Mouse (Mus musculus): ENCODE data around the gene Map3k11. TPM values are rescaled to one million over a fixed set of nuclear protein-coding genes. Genes with fewer than 3 reads are reported as not detected.

Gene Map3k11
- polyA plus RNA-seq, 1 experiment from 2014 or later: 19.2 TPM

GRCm38 (mm10) chr19:5692086-5692912 lies 3.8 kb downstream of the Map3k11 start:
- no peaks in the 10 kb centered on the region for H3K27me3 ChIP-seq
- H3K27ac ChIP-seq: peak overlapping the region; percentile 69
- ATAC-seq (ENCODE audit: insufficient number of reproducible peaks, insufficient read depth, low FRiP score, low TSS enrichment, low read depth): no peak
- H3K4me3 ChIP-seq: peak overlapping the region; percentile 97
- H3K4me2 ChIP-seq: peak overlapping the region; percentile 100
- H3K36me3 ChIP-seq: peaks cover 62% of the 10 kb centered on the region
- H3K9ac ChIP-seq: peak overlapping the region; percentile 94
- peaks cover 57% of the 10 kb centered on the region for H3K4me1 ChIP-seq
- WGBS: 37% methylated on average over 10 of the region's 10 CpGs
- no peaks in the 10 kb centered on the region for H3K9me3 ChIP-seq

- Histone ChIP-seq H3K27me3 (no peaks in the 10 kb centered on the region), H3K27ac (peak overlapping the region; percentile 69; the same call in 1 of the 2 replicates), H3K9ac (peak overlapping the region; percentile 94), H3K36me3 (peaks cover 68% of the 10 kb centered on the region), H3K9me3 (no peaks in the 10 kb centered on the region), H3K4me2 (peak overlapping the region; percentile 100), H3K4me1 (peaks cover 50% of the 10 kb centered on the region), H3K4me3 (peak overlapping the region; percentile 97)
- no peak for ATAC-seq (ENCODE audit: insufficient number of reproducible peaks, insufficient read depth, low FRiP score, low TSS enrichment, low read depth)
- WGBS: 65% methylated on average over 10 of the region's 10 CpGs
Observed at GRCm38 (mm10) chr19:5692913-5693396, 4.4 kb downstream of the Map3k11 start.

- peaks cover 49% of the 10 kb centered on the region for H3K4me1 ChIP-seq
- peak overlapping the region; percentile 94; the same call in 1 of the 2 replicates for H3K9ac ChIP-seq
- no peak for ATAC-seq (ENCODE audit: insufficient number of reproducible peaks, insufficient read depth, low FRiP score, low TSS enrichment, low read depth)
- peak overlapping the region; percentile 100 for H3K4me2 ChIP-seq
- peak overlapping the region; percentile 69; the same call in 1 of the 2 replicates for H3K27ac ChIP-seq
- peaks cover 77% of the 10 kb centered on the region for H3K36me3 ChIP-seq
- no peaks in the 10 kb centered on the region for H3K27me3 ChIP-seq
- no peaks in the 10 kb centered on the region for H3K9me3 ChIP-seq
- no peak overlapping the region for H3K4me3 ChIP-seq
- WGBS: 86% methylated on average over 6 of the region's 6 CpGs
Observed at GRCm38 (mm10) chr19:5693801-5694200, 5.3 kb downstream of the Map3k11 start.

- Histone ChIP-seq H3K36me3 (peaks cover 93% of the 10 kb centered on the region), H3K9me3 (no peaks in the 10 kb centered on the region), H3K4me1 (peaks cover 39% of the 10 kb centered on the region), H3K4me3 (peak overlapping the region; percentile 1; the same call in 1 of the 2 replicates), H3K4me2 (peak overlapping the region; percentile 27; the same call in 1 of the 2 replicates), H3K27me3 (no peaks in the 10 kb centered on the region), H3K27ac (no peak overlapping the region), H3K9ac (0 out of 2 replicates have a peak overlapping the region, but pooled peaks have one; percentile 12)
- ATAC-seq (ENCODE audit: insufficient number of reproducible peaks, insufficient read depth, low FRiP score, low TSS enrichment, low read depth): no peak
- 24% methylated on average over 41 of the region's 41 CpGs for WGBS
Observed at GRCm38 (mm10) chr19:5695849-5696462, 7.4 kb downstream of the Map3k11 start.

GRCm38 (mm10) chr19:5704163-5704800 lies 15.7 kb downstream of the Map3k11 start, which contains the start of gene Kcnk7:
Gene Kcnk7, plus strand, starts transcription at chr19:5704367.
- H3K9me3 ChIP-seq: no peaks in the 10 kb centered on the region
- peak within 1 kb of the TSS; percentile 79 for H3K27ac ChIP-seq
- H3K9ac ChIP-seq: peak within 1 kb of the TSS; percentile 45; the same call in 1 of the 2 replicates
- no peaks in the 10 kb centered on the region for H3K27me3 ChIP-seq
- H3K4me2 ChIP-seq: no peak within 1 kb of the TSS
- ATAC-seq (ENCODE audit: insufficient number of reproducible peaks, insufficient read depth, low FRiP score, low TSS enrichment, low read depth): peak; percentile 16; the same call in 1 of the 2 replicates
- peaks cover 69% of the 10 kb centered on the region for H3K36me3 ChIP-seq
- H3K4me1 ChIP-seq: peaks cover 15% of the 10 kb centered on the region
- WGBS: 74% methylated on average over 17 of the region's 17 CpGs
- no peak within 1 kb of the TSS for H3K4me3 ChIP-seq

- Histone ChIP-seq H3K36me3 (peaks cover 68% of the 10 kb centered on the region), H3K27me3 (no peaks in the 10 kb centered on the region), H3K9ac (peak overlapping the region; percentile 45), H3K4me2 (no peak overlapping the region), H3K9me3 (no peaks in the 10 kb centered on the region), H3K27ac (peak overlapping the region; percentile 79), H3K4me1 (peaks cover 15% of the 10 kb centered on the region), H3K4me3 (no peak overlapping the region)
- 42% methylated on average over 10 of the region's 10 CpGs for WGBS
- peak; percentile 64; the same call in 1 of the 2 replicates for ATAC-seq (ENCODE audit: insufficient number of reproducible peaks, insufficient read depth, low FRiP score, low TSS enrichment, low read depth)
Observed at GRCm38 (mm10) chr19:5704801-5705571, 16.4 kb downstream of the Map3k11 start.

- peaks cover 66% of the 10 kb centered on the region for H3K36me3 ChIP-seq
- H3K4me2 ChIP-seq: no peak overlapping the region
- H3K4me3 ChIP-seq: no peak overlapping the region
- 94% methylated on average over 6 of the region's 6 CpGs for WGBS
- ATAC-seq (ENCODE audit: insufficient number of reproducible peaks, insufficient read depth, low FRiP score, low TSS enrichment, low read depth): no peak
- no peak overlapping the region for H3K27ac ChIP-seq
- no peaks in the 10 kb centered on the region for H3K27me3 ChIP-seq
- H3K4me1 ChIP-seq: peaks cover 18% of the 10 kb centered on the region
- no peaks in the 10 kb centered on the region for H3K9me3 ChIP-seq
- H3K9ac ChIP-seq: no peak overlapping the region
Observed at GRCm38 (mm10) chr19:5710068-5710467, 21.5 kb downstream of the Map3k11 start.

- Histone ChIP-seq H3K4me3 (no peak overlapping the region), H3K36me3 (peaks cover 69% of the 10 kb centered on the region), H3K27me3 (no peaks in the 10 kb centered on the region), H3K9me3 (no peaks in the 10 kb centered on the region), H3K9ac (no peak overlapping the region), H3K4me2 (no peak overlapping the region), H3K4me1 (peaks cover 12% of the 10 kb centered on the region), H3K27ac (no peak overlapping the region)
- ATAC-seq (ENCODE audit: insufficient number of reproducible peaks, insufficient read depth, low FRiP score, low TSS enrichment, low read depth): no peak
- WGBS: 85% methylated on average over 8 of the region's 8 CpGs
Observed at GRCm38 (mm10) chr19:5710581-5710980, 22.0 kb downstream of the Map3k11 start.

- WGBS: 11% methylated on average over 3 of the region's 3 CpGs
- Histone ChIP-seq H3K27ac (no peak overlapping the region), H3K4me2 (no peak overlapping the region), H3K27me3 (no peaks in the 10 kb centered on the region), H3K4me3 (no peak overlapping the region), H3K4me1 (peaks cover 14% of the 10 kb centered on the region), H3K36me3 (peaks cover 68% of the 10 kb centered on the region), H3K9ac (no peak overlapping the region), H3K9me3 (no peaks in the 10 kb centered on the region)
- no peak for ATAC-seq (ENCODE audit: insufficient number of reproducible peaks, insufficient read depth, low FRiP score, low TSS enrichment, low read depth)
Observed at GRCm38 (mm10) chr19:5711218-5711617, 22.7 kb downstream of the Map3k11 start.

- no peak for ATAC-seq (ENCODE audit: insufficient number of reproducible peaks, insufficient read depth, low FRiP score, low TSS enrichment, low read depth)
- no peaks in the 10 kb centered on the region for H3K9me3 ChIP-seq
Observed at GRCm38 (mm10) chr19:5711907-5712460, 23.4 kb downstream of the Map3k11 start.

More at GRCm38 (mm10) chr19:5711907-5712460, 23.4 kb downstream of the Map3k11 start:
- Histone ChIP-seq H3K27me3 (no peaks in the 10 kb centered on the region), H3K36me3 (peaks cover 69% of the 10 kb centered on the region), H3K4me3 (no peak overlapping the region), H3K9ac (no peak overlapping the region), H3K4me1 (peaks cover 20% of the 10 kb centered on the region), H3K4me2 (no peak overlapping the region), H3K27ac (no peak overlapping the region)
- 92% methylated on average over 14 of the region's 14 CpGs for WGBS
